Mouse (Mus musculus) embryonic facial prominence, embryonic 10.5 days (tissue): Measurements from ENCODE around the gene Mpc2. TPM values are rescaled to one million over a fixed set of nuclear protein-coding genes. Genes with fewer than 3 reads are reported as not detected.
A peak's percentile ranks its signal among the peaks of the same experiment; 100 is the strongest.

ENCODE experiments used
- DNase-seq: peaks from one replicate; pipeline ENCODE4 v3.0.0-alpha.2; 2017; ENCODE audit warnings: low spot score
- H3K27ac ChIP-seq: fragments of 300-500 bp; sonication (generic); replicated peaks from 2 replicates; pipeline ENCODE4 v1.5.1; 2016; ENCODE audit warnings: mild to moderate bottlenecking
- H3K27me3 ChIP-seq: fragments of 300-500 bp; sonication (generic); replicated peaks from 2 replicates; pipeline ENCODE4 v1.6.1; 2016; ENCODE audit warnings: low read depth, mild to moderate bottlenecking; ENCODE audit not compliant: poor library complexity, severe bottlenecking
- H3K36me3 ChIP-seq: fragments of 300-500 bp; sonication (generic); replicated peaks from 2 replicates; pipeline ENCODE4 v1.6.1; 2016; ENCODE audit warnings: mild to moderate bottlenecking, moderate library complexity
- H3K4me1 ChIP-seq: fragments of 300-500 bp; sonication (generic); 2 replicates; pipeline ENCODE4 v1.6.1; 2016
- H3K4me3 ChIP-seq: fragments of 300-500 bp; sonication (generic); 2 replicates; pipeline ENCODE4 v1.5.1; 2016; ENCODE audit warnings: mild to moderate bottlenecking, moderate library complexity
- H3K9me3 ChIP-seq: fragments of 300-500 bp; sonication (generic); 2 replicates; pipeline ENCODE4 v1.6.1; 2016; ENCODE audit warnings: mild to moderate bottlenecking
- WGBS: fragments of 180-500 bp; shearing (Covaris S2); methylation state at CpG from one replicate; pipeline ENCODE4 v1.1.7; 2016; 5-methylcytosine and 5-hydroxymethylcytosine counted together
- polyA plus RNA-seq: library from polyadenylated mRNA; unstranded; fragments of >200 nt; fragmentation: Nextera tagmentation; extraction: Ambion mirVana; gene quantifications from 2 replicates; pipeline ENCODE4 v1.2.1, GENCODE M21; 2016

Gene Mpc2
- polyA plus RNA-seq, 1 experiment from 2014 or later, result 86.6 TPM

DNA sequence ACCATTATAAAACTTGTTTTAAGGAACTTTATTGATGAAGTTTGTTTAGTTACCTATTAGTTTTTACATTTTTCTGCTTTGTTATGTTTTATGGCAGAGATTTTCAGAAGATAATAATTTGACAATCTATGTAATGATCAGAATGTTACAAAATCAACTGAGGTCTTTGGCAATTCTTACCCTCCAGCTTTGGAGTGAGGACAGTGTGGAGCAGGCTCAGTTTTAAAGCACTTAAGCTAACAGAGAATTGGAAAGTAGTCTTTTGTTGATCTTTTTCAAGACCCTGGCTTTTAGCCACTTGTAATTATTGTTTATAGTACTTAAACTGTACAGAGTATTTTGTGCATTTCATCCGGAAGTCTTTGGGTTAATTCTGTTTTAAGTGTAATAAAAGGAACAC lies 2.4 kb downstream of the Mpc2 start:
- 89% methylated on average over 1 of the region's 1 CpGs for WGBS
- Histone ChIP-seq H3K4me1 (peaks cover 17% of the 10 kb centered on the region), H3K36me3 (no peaks in the 10 kb centered on the region), H3K4me3 (no peak overlapping the region), H3K27me3 (no peaks in the 10 kb centered on the region), H3K9me3 (no peaks in the 10 kb centered on the region), H3K27ac (no peak overlapping the region)
- DNase-seq, result no peak

DNA sequence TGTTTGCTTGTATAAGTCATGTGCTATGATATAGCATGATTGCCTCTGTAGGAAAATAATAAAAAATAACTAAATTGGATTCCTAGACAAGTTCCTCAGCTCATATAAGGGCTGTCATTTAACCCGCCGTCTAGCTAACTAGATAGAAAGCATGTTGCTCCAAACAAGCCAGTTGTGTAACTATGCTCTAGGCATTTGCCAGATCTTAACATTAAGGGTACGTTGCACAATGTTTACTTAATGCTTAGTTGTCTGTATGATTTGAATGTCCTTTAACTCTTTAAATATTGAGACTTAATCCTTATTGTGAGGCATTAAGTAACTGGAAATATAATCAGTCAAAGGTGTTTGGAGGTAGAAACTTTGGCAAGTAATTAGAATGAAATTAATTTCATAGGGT lies 4.1 kb downstream of the Mpc2 start:
- H3K27ac ChIP-seq, result no peak overlapping the region
- no peak for DNase-seq
- 87% methylated on average over 3 of the region's 3 CpGs for WGBS
- H3K4me3 ChIP-seq, result no peak overlapping the region
- no peaks in the 10 kb centered on the region for H3K27me3 ChIP-seq
- peaks cover 6% of the 10 kb centered on the region for H3K4me1 ChIP-seq
- no peaks in the 10 kb centered on the region for H3K9me3 ChIP-seq
- H3K36me3 ChIP-seq, result no peaks in the 10 kb centered on the region

DNA sequence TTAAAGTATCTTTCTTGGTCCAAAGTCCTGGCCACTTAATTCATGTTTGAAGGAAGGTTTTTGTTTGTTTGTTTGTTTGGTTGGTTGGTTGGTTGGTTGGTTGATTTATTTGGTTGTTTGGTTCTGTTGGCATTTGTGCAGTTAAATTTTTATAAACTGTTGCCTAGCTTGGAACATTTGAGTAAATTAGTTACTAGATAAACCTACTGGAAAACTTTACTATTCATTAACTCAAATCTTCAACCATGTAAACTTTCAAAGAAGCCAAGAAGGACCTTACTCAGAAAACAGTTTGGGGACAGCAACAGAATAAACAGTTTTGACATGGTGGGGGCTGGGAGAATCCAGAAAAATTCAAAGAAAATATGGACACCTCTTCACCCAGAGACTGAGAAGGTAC lies 8.5 kb downstream of the Mpc2 start:
- Histone ChIP-seq H3K36me3 (no peaks in the 10 kb centered on the region), H3K27ac (no peak overlapping the region), H3K4me1 (no peaks in the 10 kb centered on the region), H3K4me3 (no peak overlapping the region), H3K9me3 (no peaks in the 10 kb centered on the region), H3K27me3 (no peaks in the 10 kb centered on the region)
- no peak for DNase-seq

DNA sequence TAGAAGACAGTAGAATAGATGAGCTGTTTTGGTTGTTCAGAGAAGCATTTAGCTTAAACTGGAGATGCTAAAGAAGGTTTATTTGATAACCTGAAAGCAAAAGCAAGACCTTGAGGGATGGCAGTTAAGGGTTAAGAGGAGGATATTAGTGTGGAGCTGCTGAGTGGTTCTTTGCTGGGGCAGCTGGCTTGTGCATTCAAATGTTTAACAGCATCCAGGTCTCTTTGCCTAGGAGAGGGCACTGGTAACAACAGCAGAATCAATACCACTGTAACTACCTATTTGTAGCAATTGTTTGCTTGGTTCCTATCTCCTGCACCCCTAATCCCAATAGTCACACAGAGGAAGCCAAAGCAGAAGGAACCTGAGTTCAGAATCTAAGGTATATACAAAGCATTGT lies 9.3 kb downstream of the Mpc2 start:
- H3K9me3 ChIP-seq, result no peaks in the 10 kb centered on the region
- H3K4me3 ChIP-seq, result no peak overlapping the region
- H3K27me3 ChIP-seq, result no peaks in the 10 kb centered on the region
- no peak for DNase-seq
- no peaks in the 10 kb centered on the region for H3K36me3 ChIP-seq
- no peaks in the 10 kb centered on the region for H3K4me1 ChIP-seq
- H3K27ac ChIP-seq, result no peak overlapping the region

DNA sequence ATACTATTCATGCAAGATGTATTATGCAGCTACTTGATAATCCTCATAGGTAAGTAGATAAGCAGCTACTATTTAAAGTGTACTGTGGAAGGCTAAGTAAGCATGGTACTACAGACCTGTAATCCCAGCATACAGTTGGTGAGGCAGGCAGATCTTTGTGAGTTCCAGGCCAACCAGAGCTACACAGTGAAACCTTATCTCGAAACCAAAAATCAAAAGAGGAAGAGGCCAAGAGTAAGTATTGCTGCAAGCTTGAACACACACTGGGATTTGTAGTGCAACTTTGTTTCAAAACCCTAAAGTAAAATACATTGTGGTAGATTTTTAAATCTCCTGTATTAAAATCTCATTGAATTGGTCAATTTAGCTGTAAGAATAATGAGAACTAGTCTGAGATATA lies 11.1 kb downstream of the Mpc2 start:
- H3K27me3 ChIP-seq, result no peaks in the 10 kb centered on the region
- no peak overlapping the region for H3K27ac ChIP-seq
- no peaks in the 10 kb centered on the region for H3K4me1 ChIP-seq
- no peaks in the 10 kb centered on the region for H3K36me3 ChIP-seq
- H3K4me3 ChIP-seq, result no peak overlapping the region
- DNase-seq, result no peak
- no peaks in the 10 kb centered on the region for H3K9me3 ChIP-seq
- WGBS, result 90% methylated on average over 1 of the region's 1 CpGs

DNA sequence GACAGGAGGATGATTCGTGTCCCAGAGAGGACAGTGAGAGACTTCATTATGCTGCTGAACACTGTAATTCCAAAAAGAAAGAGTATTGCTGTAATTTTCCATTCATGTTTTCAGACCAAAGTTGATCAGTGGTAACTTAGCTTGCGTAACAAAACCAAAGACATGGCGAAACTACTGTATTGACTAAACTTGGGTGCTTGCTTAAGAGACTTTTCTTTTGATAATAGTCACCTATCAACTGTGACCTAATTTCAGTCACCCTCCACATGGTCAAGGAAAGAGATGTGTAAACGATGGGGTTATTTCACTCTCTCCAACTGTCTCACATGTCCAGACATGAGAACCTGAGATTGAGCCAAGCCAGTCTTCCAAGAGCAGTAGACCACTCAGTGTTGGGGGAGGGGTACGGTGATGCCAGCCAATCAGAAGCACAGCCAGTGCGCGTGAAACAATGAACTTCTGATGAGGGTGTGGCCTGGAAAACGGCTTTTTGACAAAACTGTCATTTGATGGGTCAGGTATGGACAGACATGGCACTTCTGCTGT lies 24.3 kb downstream of the Mpc2 start, which contains the start of gene Adcy10:
Gene Adcy10, plus strand, starts transcription at position 496 of the 546 bp plus-strand sequence.
- no peak for DNase-seq
- 90% methylated on average over 8 of the region's 8 CpGs for WGBS
- no peaks in the 10 kb centered on the region for H3K4me1 ChIP-seq
- H3K4me3 ChIP-seq, result no peak within 1 kb of the TSS
- no peaks in the 10 kb centered on the region for H3K27me3 ChIP-seq
- H3K9me3 ChIP-seq, result no peaks in the 10 kb centered on the region
- H3K36me3 ChIP-seq, result peaks cover 3% of the 10 kb centered on the region; the same call in 1 of the 2 replicates
- H3K27ac ChIP-seq, result no peak within 1 kb of the TSS

DNA sequence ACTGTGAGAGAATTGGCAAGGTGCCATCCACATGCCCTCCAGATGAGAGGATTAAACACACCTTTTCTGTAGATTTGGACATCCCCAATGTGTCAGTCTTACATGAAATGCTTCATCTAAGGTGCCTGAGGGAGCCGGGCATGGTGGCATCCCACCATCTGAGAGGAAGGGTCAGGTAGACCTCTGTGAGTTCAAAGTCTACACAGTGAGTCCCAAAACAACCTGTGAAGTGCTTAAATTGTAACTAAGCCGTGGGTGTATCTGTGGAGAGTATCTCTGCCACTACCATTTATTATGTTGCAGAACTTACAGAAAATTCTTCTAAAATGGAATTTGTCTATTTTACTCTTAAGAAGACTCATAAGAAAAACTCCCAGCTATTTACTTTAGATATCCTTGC lies 25.7 kb downstream of the Mpc2 start:
- Histone ChIP-seq H3K4me1 (no peaks in the 10 kb centered on the region), H3K27ac (no peak overlapping the region), H3K36me3 (peaks cover under 1% of the 10 kb centered on the region; the same call in 1 of the 2 replicates), H3K27me3 (no peaks in the 10 kb centered on the region), H3K9me3 (no peaks in the 10 kb centered on the region), H3K4me3 (no peak overlapping the region)
- DNase-seq, result no peak
- 89% methylated on average over 2 of the region's 2 CpGs for WGBS

DNA sequence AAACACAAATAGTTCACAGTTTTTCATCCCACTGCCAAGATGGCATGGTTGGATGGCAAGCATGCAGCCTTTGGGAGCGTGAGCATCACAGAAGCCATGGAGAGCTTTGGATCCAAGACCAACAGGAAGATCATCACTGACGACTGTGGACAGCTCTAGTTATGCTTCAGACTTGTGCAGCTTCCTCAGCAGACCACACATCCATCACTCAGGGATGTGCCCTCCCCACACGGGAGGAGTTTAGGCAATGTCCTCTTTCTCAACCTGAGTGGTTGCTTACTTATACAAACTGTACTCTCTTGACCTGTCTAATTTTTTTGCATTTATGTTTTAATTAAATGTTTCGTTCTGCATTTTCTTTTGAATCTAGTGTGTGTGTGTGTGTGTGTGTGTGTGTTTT lies 28.8 kb downstream of the Mpc2 start:
- Histone ChIP-seq H3K27ac (no peak overlapping the region), H3K4me3 (no peak overlapping the region), H3K9me3 (no peaks in the 10 kb centered on the region), H3K36me3 (no peaks in the 10 kb centered on the region), H3K27me3 (no peaks in the 10 kb centered on the region), H3K4me1 (no peaks in the 10 kb centered on the region)
- no peak for DNase-seq
- WGBS, result 84% methylated on average over 4 of the region's 4 CpGs

DNA sequence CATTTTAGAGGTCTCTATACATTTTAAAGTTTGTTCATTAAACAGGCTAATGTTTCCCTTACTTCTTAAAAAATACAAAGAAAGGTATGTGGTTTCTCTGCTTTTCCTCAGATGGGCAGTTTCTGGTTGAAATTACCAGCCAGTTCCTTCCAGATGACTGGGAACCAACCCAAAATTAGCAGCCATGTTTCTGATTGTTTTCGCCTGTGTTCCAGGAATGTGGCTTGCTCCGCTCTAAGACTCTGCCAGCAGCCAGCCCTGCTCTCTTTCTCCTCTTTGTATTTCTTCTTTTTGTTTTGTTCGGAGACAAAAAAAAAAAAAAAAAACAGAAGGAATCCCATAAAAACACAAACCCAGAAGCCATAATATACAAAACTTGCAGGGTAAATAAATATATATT lies 38.4 kb downstream of the Mpc2 start:
- no peak overlapping the region for H3K4me3 ChIP-seq
- no peaks in the 10 kb centered on the region for H3K9me3 ChIP-seq
- H3K27ac ChIP-seq, result no peak overlapping the region
- no peaks in the 10 kb centered on the region for H3K36me3 ChIP-seq
- 58% methylated on average over 3 of the region's 3 CpGs for WGBS
- H3K4me1 ChIP-seq, result peaks cover 10% of the 10 kb centered on the region
- DNase-seq, result no peak
- no peaks in the 10 kb centered on the region for H3K27me3 ChIP-seq

DNA sequence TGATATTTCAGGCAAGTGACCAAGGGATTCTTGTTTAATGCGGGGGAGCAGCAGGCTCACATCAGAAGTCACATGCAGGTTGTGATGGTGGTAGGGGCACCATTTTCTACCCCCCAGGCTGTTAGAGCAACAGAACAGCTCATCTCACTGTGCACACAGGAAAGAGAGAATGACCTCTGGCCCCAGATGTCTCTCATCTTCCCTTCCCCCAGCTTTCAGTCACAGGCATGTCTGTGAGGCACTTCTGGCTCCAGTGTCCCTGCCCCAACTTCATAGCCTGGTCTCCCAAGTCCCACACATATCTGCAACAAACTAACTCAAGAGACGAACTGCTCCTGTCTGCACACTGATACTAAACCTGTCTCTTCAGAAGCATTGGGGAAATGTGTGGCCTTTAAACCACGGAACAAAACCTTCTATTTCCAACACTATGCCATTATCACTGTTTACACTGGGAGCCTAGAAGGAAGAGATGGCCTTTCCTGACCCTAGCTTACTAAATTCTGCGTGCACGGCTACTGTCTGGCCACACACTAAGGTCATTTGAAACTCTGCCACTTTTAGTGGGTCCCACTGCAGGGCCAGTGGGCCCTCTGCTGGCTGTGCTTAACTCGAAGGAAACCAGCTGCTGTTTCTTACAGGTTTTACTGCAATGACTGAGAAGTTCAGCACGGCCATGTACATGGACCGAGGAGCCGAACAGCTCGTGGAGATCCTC lies 43.0 kb downstream of the Mpc2 start:
- Histone ChIP-seq H3K4me3 (no peak overlapping the region), H3K27me3 (no peaks in the 10 kb centered on the region), H3K27ac (no peak overlapping the region; the same call in 1 of the 2 replicates), H3K9me3 (no peaks in the 10 kb centered on the region), H3K36me3 (no peaks in the 10 kb centered on the region), H3K4me1 (peaks cover 12% of the 10 kb centered on the region)
- peak; percentile 41 for DNase-seq
- 44% methylated on average over 10 of the region's 10 CpGs for WGBS

DNA sequence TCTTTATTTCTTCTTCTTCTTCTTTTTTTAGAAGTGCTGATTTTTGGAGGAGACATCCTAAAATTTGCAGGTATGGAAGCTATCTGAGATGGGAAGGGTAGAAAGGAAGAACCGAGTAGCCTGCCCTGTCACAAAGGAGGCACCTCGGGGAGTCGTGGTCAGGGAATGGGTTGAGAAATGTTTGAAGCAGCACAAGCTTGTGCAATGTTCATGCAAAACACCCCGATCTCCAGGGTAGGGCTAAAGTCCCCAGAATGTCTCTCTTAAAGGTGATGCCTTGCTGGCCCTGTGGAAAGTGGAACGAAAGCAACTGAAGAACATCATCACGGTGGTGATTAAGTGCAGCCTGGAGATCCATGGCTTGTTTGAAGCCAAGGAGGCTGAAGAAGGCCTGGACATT lies 45.9 kb downstream of the Mpc2 start:
- peaks cover 12% of the 10 kb centered on the region for H3K4me1 ChIP-seq
- no peak for DNase-seq
- 88% methylated on average over 6 of the region's 6 CpGs for WGBS
- no peaks in the 10 kb centered on the region for H3K9me3 ChIP-seq
- H3K27me3 ChIP-seq, result no peaks in the 10 kb centered on the region
- H3K27ac ChIP-seq, result no peak overlapping the region
- H3K36me3 ChIP-seq, result no peaks in the 10 kb centered on the region
- H3K4me3 ChIP-seq, result no peak overlapping the region

DNA sequence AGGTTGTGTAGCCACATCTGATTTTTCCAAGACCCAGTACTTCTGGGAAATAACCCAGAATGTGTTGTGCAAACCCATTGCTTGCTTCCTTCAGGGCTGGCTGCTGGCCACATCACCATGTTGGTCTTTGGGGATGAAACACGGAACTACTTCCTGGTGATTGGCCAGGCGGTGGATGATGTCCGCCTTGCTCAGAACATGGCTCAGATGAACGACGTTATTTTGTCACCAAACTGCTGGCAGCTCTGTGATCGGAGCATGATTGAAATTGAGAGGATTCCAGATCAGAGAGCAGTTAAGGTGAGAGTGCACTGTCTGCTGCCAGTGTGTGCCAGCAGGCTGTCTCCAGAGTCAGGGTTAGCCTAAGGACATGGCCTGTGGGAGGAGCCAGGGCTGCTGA lies 49.7 kb downstream of the Mpc2 start:
- DNase-seq, result no peak
- H3K27ac ChIP-seq, result no peak overlapping the region
- H3K4me3 ChIP-seq, result no peak overlapping the region
- 88% methylated on average over 6 of the region's 6 CpGs for WGBS
- no peaks in the 10 kb centered on the region for H3K27me3 ChIP-seq
- H3K36me3 ChIP-seq, result no peaks in the 10 kb centered on the region
- no peaks in the 10 kb centered on the region for H3K9me3 ChIP-seq
- no peaks in the 10 kb centered on the region for H3K4me1 ChIP-seq

DNA sequence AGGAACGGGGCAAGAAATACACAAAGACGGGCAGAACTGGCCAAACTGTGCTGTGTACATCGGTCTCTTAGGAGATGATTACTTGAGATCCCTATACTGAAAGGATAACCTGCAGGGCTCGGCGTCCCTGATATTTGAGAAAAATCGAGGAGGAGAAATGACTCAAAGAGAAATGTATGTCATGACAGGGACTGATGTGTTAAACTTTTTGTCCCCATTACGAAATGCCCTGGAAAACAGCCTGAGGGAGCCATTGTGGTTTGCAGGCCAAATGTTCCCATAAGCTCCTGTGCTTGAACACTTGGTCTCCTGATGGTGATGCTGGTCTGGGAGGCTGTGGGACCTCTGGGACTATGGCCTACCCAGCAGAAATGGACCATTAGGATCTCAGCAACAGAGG lies 60.3 kb downstream of the Mpc2 start:
- Histone ChIP-seq H3K9me3 (no peaks in the 10 kb centered on the region), H3K4me1 (no peaks in the 10 kb centered on the region), H3K36me3 (no peaks in the 10 kb centered on the region), H3K27me3 (no peaks in the 10 kb centered on the region), H3K4me3 (no peak overlapping the region), H3K27ac (no peak overlapping the region)
- WGBS, result 91% methylated on average over 7 of the region's 7 CpGs
- no peak for DNase-seq
